Mouse (Mus musculus): ENCODE measurements around the gene Pxmp4.

GRCm38 (mm10) chr2:154633039-154633742, 29.7 kb upstream of the Pxmp4 start:
- no peak for TF ChIP-seq EP300 (IDR thresholded peaks at IDR 0.05; ENCODE audit: insufficient read depth, low read depth, low read length)
- TF ChIP-seq CTCF (IDR thresholded peaks at IDR 0.05; ENCODE audit: low read depth, low read length), result no peak
- TF ChIP-seq POLR2A (IDR thresholded peaks at IDR 0.05; ENCODE audit: insufficient read depth, low read length), result no peak

Data from ES-Bruce4 (cell line).